Mouse (Mus musculus) gonadal fat pad, adult 2 months (tissue): ENCODE results near the gene Ubtd1. TPM values are rescaled to one million over a fixed set of nuclear protein-coding genes. Genes with fewer than 3 reads are reported as not detected.
"Not testable (repeated sequence)": the region's sequence is repeated elsewhere in the genome, so short reads cannot be mapped to it uniquely, and the experiment has no call there.

ENCODE experiments used
- DNase-seq: peaks from one replicate; pipeline ENCODE4 v3.0.0-alpha.2; 2012; ENCODE audit warnings: low read depth
- polyA plus RNA-seq: library from polyadenylated mRNA; depleted of rRNA; stranded (reverse); fragments of >200 nt; gene quantifications from 2 replicates; pipeline ENCODE4 v1.2.3, GENCODE M21; 2012; rRNA removed

The Ubtd1 gene
- polyA plus RNA-seq, 1 experiment: 40.2 TPM

DNA sequence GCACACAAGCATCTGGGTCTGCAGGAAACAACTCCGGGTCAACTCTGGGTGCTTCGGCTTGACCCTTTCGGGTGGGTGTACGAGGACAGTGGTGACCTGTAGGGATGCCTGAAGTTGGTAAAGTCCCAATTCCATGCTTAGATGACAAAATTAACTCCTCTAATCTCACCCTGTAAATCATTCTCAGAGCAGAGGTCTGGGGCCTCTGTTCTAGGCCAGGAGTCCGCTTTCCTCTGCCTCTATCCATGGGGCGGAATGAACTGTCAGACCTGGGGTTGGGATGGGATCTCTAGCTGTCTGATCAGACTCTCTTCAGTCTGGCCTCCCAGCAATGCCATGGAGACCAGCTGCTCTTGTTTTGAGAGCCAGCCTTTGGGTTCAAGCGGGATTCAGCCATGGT, 79.9 kb downstream of the Ubtd1 start:
- DNase-seq: no peak

DNA sequence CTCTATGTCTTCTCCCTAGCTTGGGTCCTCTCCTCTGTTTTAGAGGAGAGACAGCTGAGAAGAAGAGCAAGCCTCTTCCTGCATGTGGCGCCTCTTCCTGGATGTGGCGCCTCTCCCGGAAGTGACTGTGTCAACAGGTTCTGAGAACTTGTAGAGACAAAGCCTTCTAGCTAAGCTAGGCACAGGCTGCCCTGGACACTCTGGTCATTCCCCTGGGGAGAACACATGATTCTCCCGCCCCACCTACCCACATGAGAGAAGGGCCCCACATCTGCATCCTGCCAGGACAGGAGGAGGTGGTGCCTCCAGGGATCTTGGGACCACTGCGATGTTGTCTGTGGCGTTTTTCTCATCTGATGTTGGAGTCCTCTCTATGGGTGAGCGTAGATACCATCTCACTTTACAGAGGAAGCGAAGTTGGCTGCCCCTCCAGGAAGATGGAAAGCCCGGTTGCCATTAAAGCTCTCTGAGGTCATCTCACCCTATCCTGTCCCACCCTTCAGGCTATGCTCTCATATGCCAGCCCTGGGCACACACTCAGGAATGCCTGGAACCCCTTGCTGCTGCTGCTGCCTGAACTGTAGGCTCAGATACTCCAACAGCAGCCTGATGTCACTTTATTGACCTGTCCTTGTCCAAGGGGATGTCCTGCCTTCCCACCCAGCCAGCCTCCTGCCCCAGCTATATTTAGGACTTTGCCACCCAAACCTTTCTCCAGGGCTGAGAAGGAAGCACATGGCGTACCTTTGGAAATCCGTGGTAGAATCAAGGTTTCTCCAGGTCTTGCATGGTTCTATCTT, 87.1 kb downstream of the Ubtd1 start:
- no peak for DNase-seq

DNA sequence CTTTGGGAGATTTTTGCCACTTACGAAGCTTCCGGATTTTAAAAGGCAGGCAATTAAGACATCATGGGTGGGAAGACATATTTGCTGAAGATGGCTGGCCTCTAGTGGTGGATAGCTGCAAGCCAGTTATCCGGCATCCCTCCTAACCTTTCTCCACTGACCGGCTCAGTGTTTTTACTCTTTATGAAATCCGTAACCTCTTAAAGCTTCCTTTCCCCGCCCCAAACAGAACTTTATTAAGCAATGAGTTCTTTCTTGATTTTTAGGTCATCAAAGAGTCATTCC, 87.6 kb downstream of the Ubtd1 start:
- DNase-seq: no peak

DNA sequence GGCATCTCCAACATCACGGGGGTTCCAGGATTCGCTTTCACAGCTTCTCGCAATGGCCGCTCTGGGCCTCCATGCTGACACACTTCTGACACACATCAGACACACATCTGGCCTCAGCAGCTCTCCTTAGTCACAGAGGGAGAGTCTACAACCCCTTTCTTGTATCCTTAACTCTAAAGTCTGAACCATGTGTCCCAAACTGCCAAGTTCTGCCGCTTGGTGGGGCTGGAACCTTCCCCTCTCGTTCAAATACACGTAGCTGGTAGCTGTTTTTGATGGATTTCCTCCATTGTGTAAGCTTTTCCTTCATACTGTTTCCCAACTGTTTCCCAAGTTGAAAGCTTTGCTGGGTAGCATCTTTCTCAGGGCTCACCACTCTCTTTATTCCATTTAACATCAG, 89.7 kb downstream of the Ubtd1 start:
- no peak for DNase-seq

DNA sequence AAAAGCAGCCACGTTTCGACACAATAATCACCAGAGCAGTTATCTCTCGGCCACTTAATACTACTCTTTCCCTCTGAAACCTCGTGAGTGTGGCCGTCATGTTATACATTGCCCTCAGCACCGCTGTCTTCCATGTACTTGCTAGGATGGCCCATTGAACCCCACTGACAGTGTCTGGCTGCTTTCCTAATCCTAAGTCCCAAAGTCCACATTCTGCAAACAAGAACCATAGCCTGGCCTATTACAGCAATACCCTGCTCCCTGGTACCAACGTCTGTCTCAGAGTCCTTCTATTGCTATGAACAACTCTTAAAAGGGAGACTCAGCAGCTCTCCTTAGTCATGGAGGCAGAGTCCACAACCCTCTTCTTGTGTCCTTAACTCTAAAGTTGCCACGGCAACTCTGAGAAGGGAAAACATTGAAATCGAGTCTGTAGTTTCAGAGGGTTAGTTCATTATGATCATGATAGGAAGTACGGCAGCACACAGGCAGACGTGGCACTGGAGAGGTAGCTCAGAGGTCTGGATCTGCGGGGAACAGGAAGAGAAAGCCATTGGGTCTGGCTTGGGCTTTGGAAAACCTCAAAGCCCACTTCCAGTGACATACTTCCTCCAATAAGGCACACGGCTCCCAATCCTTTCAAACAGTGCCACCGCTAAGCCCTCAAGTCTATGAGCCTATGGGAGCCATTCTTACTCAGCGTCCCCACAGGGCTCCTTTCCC, 90.5 kb downstream of the Ubtd1 start:
- DNase-seq: no peak

DNA sequence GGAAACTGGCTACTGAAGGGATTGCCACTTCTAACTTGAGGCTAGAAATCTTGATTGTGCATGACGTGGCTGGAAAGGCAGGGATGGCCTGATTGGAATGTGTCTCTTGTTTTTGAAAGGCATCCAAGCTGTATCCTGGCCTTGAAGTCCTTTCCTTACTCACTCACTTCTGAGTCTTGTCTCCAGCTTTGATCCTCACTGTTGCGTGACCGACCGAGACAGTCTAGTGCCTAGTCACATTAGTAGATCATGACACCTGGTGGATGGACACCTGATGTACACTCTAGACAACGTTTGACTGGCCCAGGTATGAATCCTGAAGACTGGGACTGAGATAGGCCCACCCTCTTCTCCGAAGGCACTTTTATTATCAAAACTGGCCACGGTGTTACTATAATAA, 91.2 kb downstream of the Ubtd1 start:
- no peak for DNase-seq

DNA sequence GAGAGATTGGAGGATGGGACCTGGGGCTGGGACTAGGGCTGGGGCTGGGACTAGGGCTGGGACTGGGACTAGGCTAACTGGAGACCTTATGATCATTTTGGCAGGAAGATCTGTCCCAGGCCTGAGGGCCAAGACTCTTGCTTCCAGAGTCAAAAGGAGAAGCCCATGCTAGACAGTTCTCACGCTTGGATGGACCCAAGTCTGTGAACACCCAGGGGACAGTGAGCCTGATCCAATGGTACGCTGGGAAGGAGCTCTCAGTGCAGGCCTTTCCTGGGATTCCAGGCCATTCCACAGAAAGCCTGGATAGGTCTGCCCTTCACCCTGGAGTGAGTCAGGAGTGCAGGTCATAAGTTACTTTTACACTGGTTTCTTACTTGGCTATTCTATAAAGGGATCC, 93.5 kb downstream of the Ubtd1 start:
- DNase-seq: no peak

DNA sequence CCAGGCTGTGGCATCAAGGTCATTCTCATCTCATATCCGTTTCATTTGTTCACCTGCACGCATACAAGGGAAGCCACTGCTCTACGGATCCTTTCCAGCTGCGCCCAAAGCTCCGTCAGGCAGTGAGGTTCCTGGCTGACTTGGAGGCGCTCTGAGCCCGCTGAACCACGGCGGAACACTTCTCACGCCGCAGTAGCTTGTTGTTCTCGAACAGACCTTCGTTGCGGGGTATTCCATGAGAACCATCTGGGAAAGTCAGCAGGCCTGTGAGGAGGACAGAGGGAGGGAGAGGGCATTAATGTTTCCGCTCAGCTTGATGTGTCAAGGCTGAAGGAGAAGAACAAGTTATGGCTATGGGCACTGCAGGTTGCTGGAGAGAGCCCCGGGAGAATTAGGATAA, 94.4 kb downstream of the Ubtd1 start:
- DNase-seq: no peak

DNA sequence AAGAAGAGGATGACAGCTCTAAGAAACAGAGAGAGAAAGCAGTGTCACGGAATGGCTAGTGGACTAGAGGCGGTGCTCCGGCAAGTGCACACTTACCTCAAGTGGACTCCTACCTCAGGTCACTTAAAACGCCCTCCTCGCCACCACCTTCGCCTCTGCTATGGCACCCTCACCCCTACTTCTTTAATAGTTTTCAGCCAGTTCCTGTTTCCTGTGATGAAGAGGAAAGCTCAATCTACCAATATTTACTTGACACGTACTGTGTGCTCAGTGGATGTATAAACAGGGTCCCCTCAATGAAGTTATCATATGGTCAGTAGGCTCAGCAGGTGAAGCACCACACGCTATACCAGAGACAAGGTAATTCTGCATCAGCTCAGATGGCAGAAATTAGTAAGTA, 97.0 kb downstream of the Ubtd1 start:
- no peak for DNase-seq

DNA sequence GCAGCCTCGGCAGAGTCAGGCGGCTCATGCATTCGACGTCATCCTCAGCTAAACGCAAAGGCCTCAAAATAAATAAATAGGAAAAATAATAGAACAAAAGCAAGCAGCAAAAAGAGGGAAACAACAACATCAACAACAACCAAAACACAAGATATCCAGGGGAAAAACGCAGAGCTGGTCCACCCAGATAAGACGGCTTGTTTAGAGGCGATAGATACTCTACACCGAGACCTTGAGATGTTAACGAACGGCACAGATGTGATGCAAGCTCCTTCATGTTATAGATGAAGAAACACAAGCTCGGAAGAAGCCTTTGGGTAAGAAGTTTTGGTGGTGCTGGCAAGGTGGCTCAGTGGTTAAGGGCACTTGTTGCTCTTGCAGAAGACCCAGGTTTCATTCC, 97.4 kb downstream of the Ubtd1 start:
- DNase-seq: no peak

DNA sequence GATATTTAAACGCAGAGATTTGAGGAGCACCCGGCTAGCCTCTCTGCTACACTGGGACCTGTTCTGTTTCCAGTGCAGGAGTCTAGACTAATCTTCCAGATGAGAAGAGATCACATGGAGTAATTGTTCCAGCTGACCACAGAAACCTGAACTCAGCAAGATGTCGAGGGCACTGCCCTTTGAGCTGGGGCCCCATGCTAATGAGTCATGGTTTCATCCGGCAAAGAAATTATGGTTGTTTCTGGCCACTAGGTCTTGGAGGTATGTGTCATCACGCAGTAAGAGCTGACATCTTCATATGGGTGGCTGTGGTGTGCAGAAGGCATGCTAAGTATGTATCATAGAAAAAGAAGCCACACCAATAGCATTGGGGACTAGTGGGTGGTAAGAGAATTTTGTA, 98.4 kb downstream of the Ubtd1 start:
- no peak for DNase-seq

DNA sequence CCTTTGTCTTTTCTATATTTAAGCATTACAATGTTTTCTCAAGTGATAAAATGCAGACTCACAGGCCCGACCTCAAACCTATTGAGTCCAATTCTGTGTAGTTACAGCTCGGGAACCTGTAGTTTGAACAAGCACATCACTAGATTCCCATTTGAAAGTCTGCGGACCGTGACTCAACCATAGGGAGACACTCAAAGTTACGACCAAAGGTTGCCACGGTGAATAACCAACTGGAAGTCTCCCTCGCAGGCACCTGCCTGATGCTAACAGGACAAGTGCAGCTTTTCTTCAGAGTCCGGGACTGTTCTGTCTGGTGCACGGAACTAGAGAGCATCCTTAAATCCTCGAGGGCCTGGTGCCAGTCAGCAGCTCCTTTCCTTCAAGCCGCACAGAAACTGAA, 98.9 kb downstream of the Ubtd1 start:
- no peak for DNase-seq

DNA sequence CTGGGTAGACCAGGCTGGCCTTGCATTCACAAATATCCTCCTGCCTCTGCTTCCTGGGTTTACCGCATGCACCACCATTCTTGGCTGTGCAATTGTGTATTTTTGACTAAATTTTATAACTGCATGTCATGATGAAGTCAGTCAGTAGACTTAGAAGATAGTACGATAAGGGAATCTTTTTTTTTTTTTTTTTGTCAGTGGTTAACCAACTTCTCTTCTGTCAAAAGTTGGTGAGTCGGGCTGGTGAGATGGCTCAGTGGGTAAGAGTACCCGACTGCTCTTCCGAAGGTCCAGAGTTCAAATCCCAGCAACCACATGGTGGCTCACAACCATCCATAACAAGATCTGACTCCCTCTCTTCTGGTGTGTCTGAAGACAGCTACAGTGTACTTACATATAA, 100.0 kb downstream of the Ubtd1 start:
- not testable (repeated sequence) for DNase-seq

Other genes starting within 250 kb of the Ubtd1 start
- gene Slit1, start 238.1 kb upstream of the Ubtd1 start, polyA plus RNA-seq: 7.1 and 9.3 TPM in 2 replicates
- gene Arhgap19, start 179.7 kb upstream of the Ubtd1 start, polyA plus RNA-seq: 3.0 and 3.8 TPM in 2 replicates
- gene Frat1, start 151.8 kb upstream of the Ubtd1 start, polyA plus RNA-seq: 1.6 and 2.5 TPM in 2 replicates
- gene Frat2, start 133.6 kb upstream of the Ubtd1 start, polyA plus RNA-seq: 1.4 and 1.5 TPM in 2 replicates
- 6.0 and 6.9 TPM in 2 replicates for gene Rrp12, start 85.6 kb upstream of the Ubtd1 start, polyA plus RNA-seq
- gene Pgam1, start 69.8 kb upstream of the Ubtd1 start, polyA plus RNA-seq: 236 and 243 TPM in 2 replicates
- 14.6 and 15.7 TPM in 2 replicates for gene Exosc1, start 48.3 kb upstream of the Ubtd1 start, polyA plus RNA-seq
- 76.1 and 85.0 TPM in 2 replicates for gene Zdhhc16, start 48.3 kb upstream of the Ubtd1 start, polyA plus RNA-seq
- gene Mms19, start 606 bp upstream of the Ubtd1 start, polyA plus RNA-seq: 51.4 and 73.4 TPM in 2 replicates
- 0.16 TPM in 1 of 2 replicates, not detected in the other for gene Ankrd2, start 54.2 kb downstream of the Ubtd1 start, polyA plus RNA-seq
- gene Hoga1, start 63.8 kb downstream of the Ubtd1 start, polyA plus RNA-seq: 13.7 and 14.3 TPM in 2 replicates
- gene 4933411K16Rik, start 70.5 kb downstream of the Ubtd1 start, polyA plus RNA-seq: 14.3 and 20.8 TPM in 2 replicates
- 20.2 and 22.4 TPM in 2 replicates for gene Morn4, start 104.6 kb downstream of the Ubtd1 start, polyA plus RNA-seq
- gene Pi4k2a, start 108.7 kb downstream of the Ubtd1 start, polyA plus RNA-seq: 33.5 and 40.1 TPM in 2 replicates
- 27.9 and 30.4 TPM in 2 replicates for gene Avpi1, start 147.3 kb downstream of the Ubtd1 start, polyA plus RNA-seq
- 58.9 and 67.2 TPM in 2 replicates for gene Marveld1, start 165.6 kb downstream of the Ubtd1 start, polyA plus RNA-seq
- 49.5 and 61.8 TPM in 2 replicates for gene Zfyve27, start 182.2 kb downstream of the Ubtd1 start, polyA plus RNA-seq
- gene Sfrp5, start 220.5 kb downstream of the Ubtd1 start, polyA plus RNA-seq: 10.8 and 92.7 TPM in 2 replicates